Mouse (Mus musculus): Measurements from ENCODE around the gene Ss18l1. TPM values are rescaled to one million over a fixed set of nuclear protein-coding genes. Genes with fewer than 3 reads are reported as not detected.

The Ss18l1 gene
- polyA plus RNA-seq, 1 experiment from 2014 or later, result 14.6 TPM

DNA sequence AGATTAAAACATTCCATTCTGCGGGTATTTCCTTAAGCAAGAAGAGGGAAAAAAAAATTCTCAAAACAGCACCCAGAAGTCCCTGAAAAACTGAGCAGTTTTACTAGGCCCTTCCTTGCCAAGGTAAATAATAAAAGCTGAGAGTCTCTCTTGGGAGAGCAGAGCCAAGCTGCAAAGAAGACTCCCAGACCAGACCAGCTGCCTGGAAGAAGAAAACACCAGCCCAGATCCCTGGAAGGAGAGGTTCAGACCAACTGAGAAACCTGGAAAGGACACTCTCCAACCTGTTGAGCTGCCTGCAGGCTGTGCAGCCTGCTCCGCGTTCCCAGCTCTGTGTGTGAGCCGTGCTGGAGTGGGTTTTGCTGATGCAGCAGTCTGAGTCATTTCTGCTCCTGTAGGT is 24.7 kb upstream of the Ss18l1 start:
- H3K4me3 ChIP-seq (ENCODE audit: low read depth, low read length), result no peak overlapping the region
- no peak overlapping the region for H3K9ac ChIP-seq (ENCODE audit: low read length)
- WGBS, result 69% methylated on average over 4 of the region's 4 CpGs
- H3K36me3 ChIP-seq (ENCODE audit: control insufficient read depth, insufficient read depth, low read length), result no peaks in the 10 kb centered on the region
- ATAC-seq (ENCODE audit: low FRiP score) (no peak), DNase-seq (ENCODE audit: low spot score, missing footprints) (peak; percentile 60)
- H3K4me1 ChIP-seq (ENCODE audit: control insufficient read depth, insufficient read depth, low read length), result no peaks in the 10 kb centered on the region
- H3K27me3 ChIP-seq (ENCODE audit: control insufficient read depth, insufficient read depth, low read length), result no peaks in the 10 kb centered on the region; the same call in 1 of the 2 replicates
- no peak overlapping the region for H3K4me2 ChIP-seq
- H3K9me3 ChIP-seq (ENCODE audit: control insufficient read depth, low read length), result no peaks in the 10 kb centered on the region
- H3K27ac ChIP-seq (ENCODE audit: low read depth, low read length), result no peak overlapping the region

DNA sequence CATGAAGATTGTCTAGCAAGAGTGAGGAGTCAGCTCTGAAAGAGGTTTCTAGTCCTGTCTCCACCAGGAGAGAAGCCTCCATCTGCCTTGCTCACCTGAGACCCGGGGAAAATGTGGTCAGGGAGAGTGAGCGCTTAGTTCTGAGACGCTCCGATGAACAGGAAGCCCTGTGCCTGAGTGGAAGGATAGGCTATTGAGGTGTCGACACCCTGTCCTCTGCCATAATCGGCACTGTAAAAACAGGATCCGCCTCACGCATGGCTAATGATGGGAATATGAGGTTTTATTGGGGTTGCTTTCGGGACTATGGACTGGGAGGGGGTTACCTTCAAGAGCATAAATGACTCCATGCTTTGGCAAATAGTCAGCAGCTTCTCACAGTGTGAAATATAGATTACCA is 23.7 kb upstream of the Ss18l1 start:
- no peaks in the 10 kb centered on the region for H3K36me3 ChIP-seq (ENCODE audit: control insufficient read depth, insufficient read depth, low read length)
- no peak for DNase-seq (ENCODE audit: low spot score, missing footprints)
- no peak overlapping the region for H3K9ac ChIP-seq (ENCODE audit: low read length)
- H3K27ac ChIP-seq (ENCODE audit: low read depth, low read length), result no peak overlapping the region
- ATAC-seq (ENCODE audit: low FRiP score), result no peak
- H3K27me3 ChIP-seq (ENCODE audit: control insufficient read depth, insufficient read depth, low read length), result peaks cover 2% of the 10 kb centered on the region; the same call in 1 of the 2 replicates
- no peak overlapping the region for H3K4me2 ChIP-seq
- H3K4me3 ChIP-seq (ENCODE audit: low read depth, low read length), result no peak overlapping the region
- 90% methylated on average over 9 of the region's 9 CpGs for WGBS
- no peaks in the 10 kb centered on the region for H3K9me3 ChIP-seq (ENCODE audit: control insufficient read depth, low read length)
- no peaks in the 10 kb centered on the region for H3K4me1 ChIP-seq (ENCODE audit: control insufficient read depth, insufficient read depth, low read length)

DNA sequence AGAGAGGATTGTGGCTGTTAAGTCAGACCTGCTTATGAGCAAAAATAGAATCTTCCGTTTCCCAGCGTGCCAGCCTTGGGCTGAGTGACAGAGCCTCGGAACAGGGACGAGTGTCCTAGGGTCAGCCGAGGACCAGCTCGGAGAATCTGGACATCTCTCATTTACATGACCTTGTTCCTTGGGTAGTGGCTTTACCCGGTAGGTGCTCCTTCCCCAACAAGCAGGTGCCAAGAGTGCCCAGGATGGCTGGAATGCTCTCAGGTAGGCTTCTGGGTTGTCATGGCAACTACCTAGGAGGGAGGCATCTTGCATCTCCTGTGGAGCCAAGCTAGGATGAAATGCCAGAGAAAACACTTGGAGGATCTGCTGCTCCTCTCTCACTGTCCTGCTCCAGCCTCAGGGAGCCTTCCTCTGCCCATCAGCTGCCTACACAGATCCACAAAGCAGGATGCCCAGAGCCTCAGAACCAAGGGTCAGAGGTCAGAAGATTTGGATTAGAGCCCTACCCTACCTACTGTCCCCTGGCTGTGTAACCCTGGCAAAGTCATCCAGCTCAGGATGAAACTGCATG is 22.1 kb upstream of the Ss18l1 start:
- ATAC-seq (ENCODE audit: low FRiP score) (no peak), DNase-seq (ENCODE audit: low spot score, missing footprints) (no peak)
- WGBS, result 75% methylated on average over 7 of the region's 7 CpGs
- Histone ChIP-seq H3K27me3 (ENCODE audit: control insufficient read depth, insufficient read depth, low read length) (peaks cover 2% of the 10 kb centered on the region; the same call in 1 of the 2 replicates), H3K27ac (ENCODE audit: low read depth, low read length) (no peak overlapping the region), H3K36me3 (ENCODE audit: control insufficient read depth, insufficient read depth, low read length) (no peaks in the 10 kb centered on the region), H3K4me1 (ENCODE audit: control insufficient read depth, insufficient read depth, low read length) (peaks cover 3% of the 10 kb centered on the region; the same call in 1 of the 2 replicates), H3K9me3 (ENCODE audit: control insufficient read depth, low read length) (no peaks in the 10 kb centered on the region), H3K4me2 (no peak overlapping the region), H3K9ac (ENCODE audit: low read length) (no peak overlapping the region), H3K4me3 (ENCODE audit: low read depth, low read length) (no peak overlapping the region)

- Histone ChIP-seq H3K27ac (ENCODE audit: low read depth, low read length) (no peak overlapping the region), H3K4me2 (no peak overlapping the region), H3K4me3 (ENCODE audit: low read depth, low read length) (no peak overlapping the region), H3K9me3 (ENCODE audit: control insufficient read depth, low read length) (no peaks in the 10 kb centered on the region), H3K36me3 (ENCODE audit: control insufficient read depth, insufficient read depth, low read length) (no peaks in the 10 kb centered on the region), H3K27me3 (ENCODE audit: control insufficient read depth, insufficient read depth, low read length) (peaks cover 2% of the 10 kb centered on the region; the same call in 1 of the 2 replicates), H3K9ac (ENCODE audit: low read length) (no peak overlapping the region), H3K4me1 (ENCODE audit: control insufficient read depth, insufficient read depth, low read length) (peaks cover 3% of the 10 kb centered on the region; the same call in 1 of the 2 replicates)
- DNase-seq (ENCODE audit: low spot score, missing footprints) (no peak), ATAC-seq (ENCODE audit: low FRiP score) (no peak)
- 84% methylated on average over 8 of the region's 8 CpGs for WGBS
Observed at GRCm38 (mm10) chr2:180020919-180021318, 21.4 kb upstream of the Ss18l1 start.

- H3K9ac ChIP-seq (ENCODE audit: low read length), result no peak overlapping the region
- ATAC-seq (ENCODE audit: low FRiP score) (no peak), DNase-seq (ENCODE audit: low spot score, missing footprints) (no peak)
- no peaks in the 10 kb centered on the region for H3K9me3 ChIP-seq (ENCODE audit: control insufficient read depth, low read length)
- no peak overlapping the region for H3K4me2 ChIP-seq
- no peak overlapping the region for H3K27ac ChIP-seq (ENCODE audit: low read depth, low read length)
- H3K36me3 ChIP-seq (ENCODE audit: control insufficient read depth, insufficient read depth, low read length), result peaks cover 3% of the 10 kb centered on the region
- H3K4me3 ChIP-seq (ENCODE audit: low read depth, low read length), result no peak overlapping the region
- H3K4me1 ChIP-seq (ENCODE audit: control insufficient read depth, insufficient read depth, low read length), result peaks cover 19% of the 10 kb centered on the region
- H3K27me3 ChIP-seq (ENCODE audit: control insufficient read depth, insufficient read depth, low read length), result peaks cover 2% of the 10 kb centered on the region; the same call in 1 of the 2 replicates
- WGBS, result 70% methylated on average over 6 of the region's 6 CpGs
Observed at GRCm38 (mm10) chr2:180022751-180023150, 19.6 kb upstream of the Ss18l1 start.

DNA sequence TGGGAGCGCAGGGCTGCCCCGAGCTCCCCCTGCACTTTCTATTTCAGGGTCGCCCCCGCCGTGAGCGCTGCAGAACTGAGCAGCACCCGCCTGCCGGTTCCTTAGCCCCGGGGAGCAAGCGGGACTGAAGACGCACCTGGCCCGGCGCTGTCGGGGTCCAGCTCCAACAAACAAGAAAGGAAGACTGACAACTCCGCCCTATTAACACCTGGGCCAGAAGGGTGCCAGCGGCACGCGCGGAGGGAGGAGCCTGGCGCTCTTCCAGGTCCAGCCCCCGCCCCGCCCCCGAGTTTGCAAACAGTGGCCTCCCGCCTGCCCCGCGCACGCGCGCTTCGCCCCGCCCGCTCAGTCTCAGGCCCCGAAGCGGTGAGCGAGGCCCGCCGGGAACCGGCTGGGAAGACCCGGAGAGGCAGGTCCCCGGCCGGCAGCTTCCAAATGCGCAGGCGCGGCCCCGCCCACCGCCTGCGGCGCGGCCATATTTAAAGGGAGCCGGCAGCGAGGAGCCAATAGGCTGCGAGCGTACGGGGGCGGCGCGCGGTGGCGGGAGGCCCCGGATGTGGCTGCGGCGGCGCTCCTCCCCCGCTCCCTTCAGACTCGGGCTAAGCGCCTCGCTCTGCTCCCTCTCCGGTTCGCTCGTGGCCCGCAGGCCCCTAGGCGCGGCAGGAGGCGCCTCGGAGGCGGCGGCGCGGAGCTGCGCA is 17.8 kb upstream of the Ss18l1 start, which contains the start of gene Lsm14b:
Lsm14b (plus strand) TSS at position 587 of the 698 bp plus-strand sequence.
- peak within 1 kb of the TSS; percentile 83 for H3K4me2 ChIP-seq
- no peaks in the 10 kb centered on the region for H3K9me3 ChIP-seq (ENCODE audit: control insufficient read depth, low read length)
- WGBS, result under 1% methylated on average over 70 of the region's 80 CpGs
- peak within 1 kb of the TSS; percentile 97 for H3K9ac ChIP-seq (ENCODE audit: low read length)
- peaks cover 2% of the 10 kb centered on the region; the same call in 1 of the 2 replicates for H3K27me3 ChIP-seq (ENCODE audit: control insufficient read depth, insufficient read depth, low read length)
- DNase-seq (ENCODE audit: low spot score, missing footprints), result peak; percentile 100
- peak; percentile 96 for ATAC-seq (ENCODE audit: low FRiP score)
- peak within 1 kb of the TSS; percentile 91 for H3K27ac ChIP-seq (ENCODE audit: low read depth, low read length)
- peaks cover 22% of the 10 kb centered on the region for H3K4me1 ChIP-seq (ENCODE audit: control insufficient read depth, insufficient read depth, low read length)
- H3K4me3 ChIP-seq (ENCODE audit: low read depth, low read length), result peak within 1 kb of the TSS; percentile 100
- peaks cover 18% of the 10 kb centered on the region for H3K36me3 ChIP-seq (ENCODE audit: control insufficient read depth, insufficient read depth, low read length)

GRCm38 (mm10) chr2:180025135-180025860 is 17.0 kb upstream of the Ss18l1 start:
- WGBS, result under 1% methylated on average over 80 of the region's 84 CpGs
- peaks cover 2% of the 10 kb centered on the region; the same call in 1 of the 2 replicates for H3K27me3 ChIP-seq (ENCODE audit: control insufficient read depth, insufficient read depth, low read length)
- no peak; the same call in 1 of the 2 replicates for ATAC-seq (ENCODE audit: low FRiP score)

GRCm38 (mm10) chr2:180025861-180026200 is 16.5 kb upstream of the Ss18l1 start:
- Histone ChIP-seq H3K27me3 (ENCODE audit: control insufficient read depth, insufficient read depth, low read length) (peaks cover 2% of the 10 kb centered on the region; the same call in 1 of the 2 replicates), H3K4me2 (peak overlapping the region; percentile 83), H3K9me3 (ENCODE audit: control insufficient read depth, low read length) (no peaks in the 10 kb centered on the region), H3K9ac (ENCODE audit: low read length) (peak overlapping the region; percentile 97), H3K36me3 (ENCODE audit: control insufficient read depth, insufficient read depth, low read length) (peaks cover 23% of the 10 kb centered on the region), H3K4me3 (ENCODE audit: low read depth, low read length) (peak overlapping the region; percentile 100), H3K27ac (ENCODE audit: low read depth, low read length) (peak overlapping the region; percentile 91), H3K4me1 (ENCODE audit: control insufficient read depth, insufficient read depth, low read length) (peaks cover 22% of the 10 kb centered on the region)
- ATAC-seq (ENCODE audit: low FRiP score) (no peak), DNase-seq (ENCODE audit: low spot score, missing footprints) (peak; percentile 93)
- 5% methylated on average over 6 of the region's 6 CpGs for WGBS

More at GRCm38 (mm10) chr2:180025135-180025860, 17.0 kb upstream of the Ss18l1 start:
- Histone ChIP-seq H3K27ac (ENCODE audit: low read depth, low read length) (peak overlapping the region; percentile 91), H3K36me3 (ENCODE audit: control insufficient read depth, insufficient read depth, low read length) (peaks cover 19% of the 10 kb centered on the region), H3K9ac (ENCODE audit: low read length) (peak overlapping the region; percentile 97), H3K4me1 (ENCODE audit: control insufficient read depth, insufficient read depth, low read length) (peaks cover 22% of the 10 kb centered on the region), H3K9me3 (ENCODE audit: control insufficient read depth, low read length) (no peaks in the 10 kb centered on the region), H3K4me2 (peak overlapping the region; percentile 83), H3K4me3 (ENCODE audit: low read depth, low read length) (peak overlapping the region; percentile 100)
- peak; percentile 95 for DNase-seq (ENCODE audit: low spot score, missing footprints)
